Mouse (Mus musculus) thymus, adult 2 months (tissue): ENCODE data around the gene Sptbn4. TPM values are rescaled to one million over a fixed set of nuclear protein-coding genes. Genes with fewer than 3 reads are reported as not detected.
A peak's percentile ranks its signal among the peaks of the same experiment; 100 is the strongest.

Source experiments
- DNase-seq: peaks from one replicate; pipeline ENCODE4 v3.0.0; 2021
- H3K27ac ChIP-seq: fragments of 200-500 bp; 2 replicates; pipeline ENCODE4 v1.5.1; 2012; ENCODE audit warnings: low read length, control low read depth; ENCODE audit not compliant: control insufficient read depth, insufficient read depth
- H3K27me3 ChIP-seq: fragments of 200-500 bp; 2 replicates; pipeline ENCODE4 v1.6.1; 2012; ENCODE audit warnings: mild to moderate bottlenecking, low read length, moderate library complexity, mixed read lengths; ENCODE audit not compliant: control insufficient read depth, insufficient read depth
- H3K36me3 ChIP-seq: fragments of 200-500 bp; 2 replicates; pipeline ENCODE4 v1.6.1; 2012; ENCODE audit warnings: mild to moderate bottlenecking, low read length, moderate library complexity; ENCODE audit not compliant: control insufficient read depth, insufficient read depth
- H3K4me1 ChIP-seq: fragments of 200-500 bp; replicated peaks from 2 replicates; pipeline ENCODE4 v1.6.1; 2012; ENCODE audit warnings: low read length; ENCODE audit not compliant: control insufficient read depth, insufficient read depth
- H3K4me3 ChIP-seq: fragments of 200-500 bp; 2 replicates; pipeline ENCODE4 v1.5.1; 2012; ENCODE audit warnings: mild to moderate bottlenecking, low read length, control low read depth, moderate library complexity; ENCODE audit not compliant: control insufficient read depth, insufficient read depth
- CTCF ChIP-seq: fragments of 200-500 bp; IDR thresholded peaks from 2 replicates; pipeline ENCODE4 v1.5.1; 2012; ENCODE audit warnings: mild to moderate bottlenecking, control low read depth, low read length, moderate library complexity, borderline replicate concordance; ENCODE audit not compliant: control insufficient read depth, poor library complexity, insufficient read depth; ENCODE audit errors: extremely low read depth
- POLR2A ChIP-seq: fragments of 200-500 bp; IDR thresholded peaks from 2 replicates; pipeline ENCODE4 v1.6.1; 2012; ENCODE audit warnings: mild to moderate bottlenecking, low read length, control low read depth, moderate library complexity; ENCODE audit not compliant: control insufficient read depth, poor library complexity, insufficient read depth; ENCODE audit errors: extremely low read depth
- WGBS: fragments of 180-500 bp; shearing (Covaris S2); methylation state at CpG from one replicate; pipeline ENCODE4 v1.1.7; 2018; 5-methylcytosine and 5-hydroxymethylcytosine counted together
- polyA plus RNA-seq: library from polyadenylated mRNA; depleted of rRNA; stranded (reverse); fragments of >200 nt; gene quantifications from 2 replicates; pipeline ENCODE4 v1.2.3, GENCODE M21; 2012

Gene Sptbn4
- polyA plus RNA-seq, 1 experiment, result 0.13 TPM

GRCm38 (mm10) chr7:27481627-27481969, 34.1 kb upstream of the Sptbn4 start:
- under 1% methylated on average over 11 of the region's 12 CpGs for WGBS
- Histone ChIP-seq H3K36me3 (peaks cover 4% of the 10 kb centered on the region; the same call in 1 of the 2 replicates), H3K4me3 (peak overlapping the region; percentile 22), H3K27me3 (no peaks in the 10 kb centered on the region), H3K4me1 (peaks cover 2% of the 10 kb centered on the region; the same call in 1 of the 2 replicates), H3K27ac (peak overlapping the region; percentile 68)
- no peak for TF ChIP-seq CTCF
- TF ChIP-seq POLR2A, result no peak
- DNase-seq, result peak; percentile 71

- no peak for DNase-seq
- H3K4me3 ChIP-seq, result peak overlapping the region; percentile 22
- TF ChIP-seq POLR2A (no peak), CTCF (no peak)
- 29% methylated on average over 11 of the region's 11 CpGs for WGBS
- peaks cover 2% of the 10 kb centered on the region; the same call in 1 of the 2 replicates for H3K4me1 ChIP-seq
- H3K36me3 ChIP-seq, result peaks cover 9% of the 10 kb centered on the region; the same call in 1 of the 2 replicates
- H3K27me3 ChIP-seq, result no peaks in the 10 kb centered on the region
- H3K27ac ChIP-seq, result no peak overlapping the region; the same call in 1 of the 2 replicates
Observed at GRCm38 (mm10) chr7:27480927-27481626, 33.6 kb upstream of the Sptbn4 start.

- H3K4me3 ChIP-seq, result no peak overlapping the region
- no peaks in the 10 kb centered on the region for H3K27me3 ChIP-seq
- DNase-seq, result no peak
- H3K36me3 ChIP-seq, result peaks cover 9% of the 10 kb centered on the region; the same call in 1 of the 2 replicates
- H3K27ac ChIP-seq, result no peak overlapping the region; the same call in 1 of the 2 replicates
- WGBS, result 84% methylated on average over 3 of the region's 3 CpGs
- TF ChIP-seq POLR2A (no peak), CTCF (no peak)
- H3K4me1 ChIP-seq, result peaks cover 2% of the 10 kb centered on the region; the same call in 1 of the 2 replicates
Observed at GRCm38 (mm10) chr7:27480506-27480905, 33.0 kb upstream of the Sptbn4 start.

GRCm38 (mm10) chr7:27479750-27480149, 32.3 kb upstream of the Sptbn4 start:
- Histone ChIP-seq H3K27me3 (no peaks in the 10 kb centered on the region), H3K4me3 (no peak overlapping the region), H3K27ac (no peak overlapping the region), H3K36me3 (peaks cover 9% of the 10 kb centered on the region; the same call in 1 of the 2 replicates), H3K4me1 (peaks cover 2% of the 10 kb centered on the region; the same call in 1 of the 2 replicates)
- no peak for DNase-seq
- 90% methylated on average over 1 of the region's 1 CpGs for WGBS
- TF ChIP-seq CTCF, result no peak
- no peak for TF ChIP-seq POLR2A

- H3K27me3 ChIP-seq, result no peaks in the 10 kb centered on the region
- no peak for DNase-seq
- H3K36me3 ChIP-seq, result peaks cover 9% of the 10 kb centered on the region; the same call in 1 of the 2 replicates
- TF ChIP-seq POLR2A (no peak), CTCF (no peak)
- WGBS, result 74% methylated on average over 7 of the region's 7 CpGs
- peaks cover 2% of the 10 kb centered on the region; the same call in 1 of the 2 replicates for H3K4me1 ChIP-seq
- H3K27ac ChIP-seq, result no peak overlapping the region
- no peak overlapping the region for H3K4me3 ChIP-seq
Observed at GRCm38 (mm10) chr7:27478561-27478960, 31.1 kb upstream of the Sptbn4 start.

GRCm38 (mm10) chr7:27476098-27476635, 28.7 kb upstream of the Sptbn4 start:
- 96% methylated on average over 14 of the region's 14 CpGs for WGBS
- TF ChIP-seq CTCF (no peak), POLR2A (no peak)
- Histone ChIP-seq H3K36me3 (peaks cover 9% of the 10 kb centered on the region; the same call in 1 of the 2 replicates), H3K4me1 (no peaks in the 10 kb centered on the region), H3K27ac (no peak overlapping the region), H3K27me3 (no peaks in the 10 kb centered on the region), H3K4me3 (no peak overlapping the region)
- DNase-seq, result no peak
